Mouse (Mus musculus): ENCODE results near the gene Prcd. TPM values are rescaled to one million over a fixed set of nuclear protein-coding genes. Genes with fewer than 3 reads are reported as not detected.

The Prcd gene
- total RNA-seq, 2 experiments from 2014 or later, result 1.4 to 1.7 TPM

- no peak for DNase-seq
- intact Hi-C loops (cut with DNase I), result no loop called here
Measured at GRCm38 (mm10) chr11:116710793-116711192, 57.5 kb downstream of the Prcd start.

GRCm38 (mm10) chr11:116714052-116714451 lies 60.7 kb downstream of the Prcd start:
- intact Hi-C loops (cut with DNase I), result no loop called here
- DNase-seq, result no peak

Other genes with a start within 250 kb of the Prcd start
- 10 to 100 TPM; 10.0 TPM for gene Rnf157, start 240.5 kb upstream of the Prcd start, total RNA-seq (2021)
- 10 to 100 TPM; 47.2 to 49.4 TPM for gene Ubald2, start 219.4 kb upstream of the Prcd start, total RNA-seq (2021)
- not detected for gene Qrich2, start 187.3 kb upstream of the Prcd start, total RNA-seq (2021)
- gene Prpsap1, start 159.3 kb upstream of the Prcd start, total RNA-seq (2021), result 10 to 100 TPM; 45.3 to 45.8 TPM
- 1 to 10 TPM; 2.5 to 3.9 TPM for gene Sphk1, start 122.6 kb upstream of the Prcd start, total RNA-seq (2021)
- 10 to 100 TPM; 28.5 to 33.7 TPM for gene Ube2o, start 72.1 kb upstream of the Prcd start, total RNA-seq (2021)
- gene Aanat, start 67.1 kb upstream of the Prcd start, total RNA-seq (2021), result not detected
- gene Rhbdf2, start 26.5 kb upstream of the Prcd start, total RNA-seq (2021), result 10 to 100 TPM; 15.4 to 17.7 TPM
- gene Cygb, start 779 bp downstream of the Prcd start, total RNA-seq (2021), result 10 to 100 TPM; 76.2 to 85.4 TPM
- not detected for gene St6galnac1, start 122.0 kb downstream of the Prcd start, total RNA-seq (2021)
- gene Mxra7, start 174.5 kb downstream of the Prcd start, total RNA-seq (2021), result 10 to 100 TPM; 43.3 to 48.7 TPM
- gene Mettl23, start 189.7 kb downstream of the Prcd start, total RNA-seq (2021), result 10 to 100 TPM; 32.0 to 35.1 TPM
- 10 to 100 TPM; 33.3 to 37.8 TPM for gene Jmjd6, start 189.9 kb downstream of the Prcd start, total RNA-seq (2021)
- gene Mfsd11, start 198.9 kb downstream of the Prcd start, total RNA-seq (2021), result 10 to 100 TPM; 41.7 to 43.6 TPM
- 100 to 1,000 TPM; 196 to 197 TPM for gene Srsf2, start 199.6 kb downstream of the Prcd start, total RNA-seq (2021)

Measured in heart, postnatal 10 days (tissue).